Mouse (Mus musculus): ENCODE measurements around the gene Abcc3. TPM values are rescaled to one million over a fixed set of nuclear protein-coding genes. Genes with fewer than 3 reads are reported as not detected.

The Abcc3 gene
- polyA plus RNA-seq (2012; rRNA removed) = 123 and 126 TPM in 2 replicates

DNA sequence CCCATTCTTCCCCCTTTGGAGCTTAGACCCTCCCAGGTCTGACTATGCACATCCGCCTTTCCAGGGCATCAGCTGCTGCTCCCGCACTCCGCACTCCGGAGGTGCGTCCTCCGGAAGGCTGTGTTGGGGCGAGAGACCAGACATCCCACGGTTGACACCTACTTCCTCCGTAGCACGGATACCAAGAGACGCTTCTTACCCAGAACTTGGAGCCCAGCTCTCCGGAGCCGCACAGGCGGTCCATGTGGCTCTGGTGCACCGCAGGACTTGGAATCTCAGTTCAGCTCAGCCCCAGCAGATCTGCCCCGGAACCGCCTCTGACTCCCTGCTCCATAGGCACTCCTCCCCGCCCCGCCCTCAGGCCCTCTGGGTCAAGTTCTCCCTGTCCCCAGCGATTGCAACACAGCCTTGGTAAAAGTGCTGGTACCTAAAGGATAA lies at the start of gene Abcc3:
Gene Abcc3, minus strand, starts transcription at position 326 of the 438 bp plus-strand sequence.
- Histone ChIP-seq H3K27ac (ENCODE audit: control insufficient read depth, insufficient read depth, low read depth, low read length) (no peak within 1 kb of the TSS), H3K4me1 (ENCODE audit: control insufficient read depth, insufficient read depth, low read length) (no peaks in the 10 kb centered on the region; the same call in 1 of the 2 replicates), H3K27me3 (ENCODE audit: control insufficient read depth, insufficient read depth, low read length) (no peaks in the 10 kb centered on the region), H3K4me3 (ENCODE audit: control insufficient read depth, low read depth, low read length) (peak within 1 kb of the TSS; percentile 12), H3K36me3 (ENCODE audit: control insufficient read depth, insufficient read depth, low read length) (no peaks in the 10 kb centered on the region)
- no peak for TF ChIP-seq CTCF (IDR thresholded peaks at IDR 0.05; ENCODE audit: control insufficient read depth, insufficient read depth, insufficient replicate concordance, low read depth, low read length)
- no peak for TF ChIP-seq POLR2A (IDR thresholded peaks at IDR 0.05; ENCODE audit: control insufficient read depth, low read depth, low read length)

DNA sequence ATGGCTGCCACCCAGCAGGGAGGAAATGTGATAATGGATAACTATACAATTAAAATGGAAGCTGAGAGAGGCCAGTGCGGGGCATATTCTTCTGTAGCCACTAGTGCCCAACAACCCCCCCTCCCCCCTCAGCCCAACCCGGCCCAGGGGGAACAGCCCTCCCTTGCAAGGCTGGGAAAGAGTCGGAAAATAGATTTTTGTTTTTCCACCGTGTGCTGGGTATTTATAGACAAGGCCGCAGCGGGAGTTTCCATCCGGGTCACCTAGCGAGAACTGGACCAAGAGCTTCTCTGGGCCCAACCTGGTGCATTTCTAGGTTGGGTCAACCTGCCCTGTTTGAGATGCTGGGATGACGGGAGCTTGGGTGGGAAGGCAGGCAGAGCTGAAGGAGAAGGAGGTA lies 49.0 kb upstream of the Abcc3 start:
- no peak overlapping the region for H3K27ac ChIP-seq (ENCODE audit: control insufficient read depth, insufficient read depth, low read depth, low read length)
- no peak overlapping the region for H3K4me3 ChIP-seq (ENCODE audit: control insufficient read depth, low read depth, low read length)
- no peaks in the 10 kb centered on the region for H3K27me3 ChIP-seq (ENCODE audit: control insufficient read depth, insufficient read depth, low read length)
- H3K4me1 ChIP-seq (ENCODE audit: control insufficient read depth, insufficient read depth, low read length) = no peaks in the 10 kb centered on the region
- no peaks in the 10 kb centered on the region for H3K36me3 ChIP-seq (ENCODE audit: control insufficient read depth, insufficient read depth, low read length)
- TF ChIP-seq POLR2A (IDR thresholded peaks at IDR 0.05; ENCODE audit: control insufficient read depth, low read depth, low read length) (no peak), CTCF (IDR thresholded peaks at IDR 0.05; ENCODE audit: control insufficient read depth, insufficient read depth, insufficient replicate concordance, low read depth, low read length) (no peak)

GRCm38 (mm10) chr11:94441122-94441521 lies 48.3 kb upstream of the Abcc3 start:
- Histone ChIP-seq H3K36me3 (ENCODE audit: control insufficient read depth, insufficient read depth, low read length) (no peaks in the 10 kb centered on the region), H3K27me3 (ENCODE audit: control insufficient read depth, insufficient read depth, low read length) (no peaks in the 10 kb centered on the region), H3K27ac (ENCODE audit: control insufficient read depth, insufficient read depth, low read depth, low read length) (no peak overlapping the region), H3K4me3 (ENCODE audit: control insufficient read depth, low read depth, low read length) (no peak overlapping the region), H3K4me1 (ENCODE audit: control insufficient read depth, insufficient read depth, low read length) (no peaks in the 10 kb centered on the region)
- TF ChIP-seq POLR2A (IDR thresholded peaks at IDR 0.05; ENCODE audit: control insufficient read depth, low read depth, low read length) (no peak), CTCF (IDR thresholded peaks at IDR 0.05; ENCODE audit: control insufficient read depth, insufficient read depth, insufficient replicate concordance, low read depth, low read length) (no peak)

DNA sequence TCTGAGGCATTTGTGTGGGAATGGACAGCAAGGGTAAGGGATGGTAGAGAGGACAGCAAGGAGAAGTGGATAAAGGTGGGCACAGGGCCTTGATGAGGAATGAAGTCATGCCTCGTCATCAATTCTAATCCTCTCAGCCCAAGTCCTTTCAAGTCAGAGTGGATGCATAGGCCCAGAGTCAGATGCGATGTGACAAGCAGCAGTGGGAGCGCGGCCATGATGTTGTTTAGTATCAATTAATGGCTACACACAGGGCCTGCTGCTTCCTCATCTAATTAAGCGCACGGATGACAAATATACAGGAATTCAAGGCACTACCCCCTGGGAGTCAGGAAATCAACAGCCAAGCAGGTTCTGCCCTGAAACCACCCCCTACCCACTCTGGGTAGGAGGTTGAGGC lies 47.6 kb upstream of the Abcc3 start:
- no peaks in the 10 kb centered on the region for H3K4me1 ChIP-seq (ENCODE audit: control insufficient read depth, insufficient read depth, low read length)
- TF ChIP-seq POLR2A (IDR thresholded peaks at IDR 0.05; ENCODE audit: control insufficient read depth, low read depth, low read length) (no peak), CTCF (IDR thresholded peaks at IDR 0.05; ENCODE audit: control insufficient read depth, insufficient read depth, insufficient replicate concordance, low read depth, low read length) (no peak)
- no peak overlapping the region for H3K27ac ChIP-seq (ENCODE audit: control insufficient read depth, insufficient read depth, low read depth, low read length)
- H3K27me3 ChIP-seq (ENCODE audit: control insufficient read depth, insufficient read depth, low read length) = no peaks in the 10 kb centered on the region
- H3K36me3 ChIP-seq (ENCODE audit: control insufficient read depth, insufficient read depth, low read length) = no peaks in the 10 kb centered on the region
- no peak overlapping the region for H3K4me3 ChIP-seq (ENCODE audit: control insufficient read depth, low read depth, low read length)

- no peak for TF ChIP-seq CTCF (IDR thresholded peaks at IDR 0.05; ENCODE audit: control insufficient read depth, insufficient read depth, insufficient replicate concordance, low read depth, low read length)
- no peak for TF ChIP-seq POLR2A (IDR thresholded peaks at IDR 0.05; ENCODE audit: control insufficient read depth, low read depth, low read length)
- Histone ChIP-seq H3K4me1 (ENCODE audit: control insufficient read depth, insufficient read depth, low read length) (no peaks in the 10 kb centered on the region), H3K27me3 (ENCODE audit: control insufficient read depth, insufficient read depth, low read length) (no peaks in the 10 kb centered on the region), H3K4me3 (ENCODE audit: control insufficient read depth, low read depth, low read length) (no peak overlapping the region), H3K36me3 (ENCODE audit: control insufficient read depth, insufficient read depth, low read length) (no peaks in the 10 kb centered on the region), H3K27ac (ENCODE audit: control insufficient read depth, insufficient read depth, low read depth, low read length) (no peak overlapping the region)
Observed at GRCm38 (mm10) chr11:94429011-94429651, 36.3 kb upstream of the Abcc3 start.

DNA sequence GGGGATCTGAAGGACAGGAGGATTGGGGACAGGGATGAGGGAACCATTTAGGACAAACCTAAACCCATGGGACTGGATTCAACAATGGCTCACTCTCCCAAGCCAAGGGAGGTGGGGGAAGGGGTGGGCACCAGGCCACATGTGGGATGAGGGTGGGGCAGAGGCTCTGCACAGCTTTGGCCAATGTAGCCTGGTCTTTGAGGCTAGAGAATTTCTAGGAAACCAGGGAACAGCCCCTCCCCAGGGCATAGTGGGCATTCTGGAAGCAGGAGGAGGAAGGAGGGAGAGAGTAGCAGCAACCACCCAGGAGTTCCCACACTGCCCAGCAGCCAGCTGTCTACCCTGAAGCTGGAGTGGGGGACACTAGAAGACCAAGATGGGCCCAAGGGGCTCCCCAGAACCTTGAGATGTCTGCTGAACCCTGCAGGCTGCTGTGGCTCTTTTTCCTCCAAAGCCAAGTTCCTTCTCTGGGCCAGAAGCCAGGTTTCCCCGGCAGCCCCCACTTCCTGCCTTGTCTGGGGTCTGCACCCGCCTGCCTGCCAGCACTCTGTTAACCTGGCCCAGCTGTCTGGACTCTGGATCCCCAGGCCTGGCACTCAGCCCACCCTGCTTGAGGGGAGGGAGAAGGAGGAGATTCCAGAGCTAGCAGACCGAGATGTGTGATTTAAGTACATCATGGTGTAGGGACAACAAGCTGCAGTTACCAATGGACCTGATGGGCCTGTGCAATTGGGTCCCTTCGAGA lies 35.5 kb upstream of the Abcc3 start:
- no peaks in the 10 kb centered on the region for H3K36me3 ChIP-seq (ENCODE audit: control insufficient read depth, insufficient read depth, low read length)
- H3K27me3 ChIP-seq (ENCODE audit: control insufficient read depth, insufficient read depth, low read length) = no peaks in the 10 kb centered on the region
- H3K4me3 ChIP-seq (ENCODE audit: control insufficient read depth, low read depth, low read length) = no peak overlapping the region
- TF ChIP-seq CTCF (IDR thresholded peaks at IDR 0.05; ENCODE audit: control insufficient read depth, insufficient read depth, insufficient replicate concordance, low read depth, low read length) = no peak
- no peak for TF ChIP-seq POLR2A (IDR thresholded peaks at IDR 0.05; ENCODE audit: control insufficient read depth, low read depth, low read length)
- no peak overlapping the region for H3K27ac ChIP-seq (ENCODE audit: control insufficient read depth, insufficient read depth, low read depth, low read length)
- no peaks in the 10 kb centered on the region for H3K4me1 ChIP-seq (ENCODE audit: control insufficient read depth, insufficient read depth, low read length)

DNA sequence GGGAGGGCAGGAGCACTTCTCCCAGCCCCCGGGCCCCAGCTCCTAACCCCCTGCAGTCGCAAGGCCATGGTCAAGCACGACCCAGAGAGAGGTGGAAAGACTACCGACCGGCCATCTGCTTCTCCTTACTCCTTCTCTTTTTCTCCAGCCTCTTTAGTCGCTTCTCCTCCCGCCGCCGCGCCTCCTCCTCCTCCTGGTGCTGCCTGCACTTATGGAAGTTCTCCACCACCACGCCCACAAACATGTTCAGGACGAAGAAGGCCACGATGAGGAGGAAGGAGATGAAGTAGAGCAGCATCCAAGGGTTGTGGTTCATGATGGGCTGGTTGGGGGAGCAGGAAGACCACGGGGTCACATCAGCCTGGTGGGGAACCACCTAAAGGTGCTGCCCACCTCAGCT lies 32.9 kb upstream of the Abcc3 start:
- TF ChIP-seq CTCF (IDR thresholded peaks at IDR 0.05; ENCODE audit: control insufficient read depth, insufficient read depth, insufficient replicate concordance, low read depth, low read length) = no peak
- no peak for TF ChIP-seq POLR2A (IDR thresholded peaks at IDR 0.05; ENCODE audit: control insufficient read depth, low read depth, low read length)
- H3K36me3 ChIP-seq (ENCODE audit: control insufficient read depth, insufficient read depth, low read length) = no peaks in the 10 kb centered on the region
- no peaks in the 10 kb centered on the region for H3K27me3 ChIP-seq (ENCODE audit: control insufficient read depth, insufficient read depth, low read length)
- no peak overlapping the region for H3K4me3 ChIP-seq (ENCODE audit: control insufficient read depth, low read depth, low read length)
- no peaks in the 10 kb centered on the region for H3K4me1 ChIP-seq (ENCODE audit: control insufficient read depth, insufficient read depth, low read length)
- no peak overlapping the region for H3K27ac ChIP-seq (ENCODE audit: control insufficient read depth, insufficient read depth, low read depth, low read length)
